Mouse (Mus musculus) testis, adult 2 months (tissue): ENCODE data around the gene Wdr91.

Experiments
- CTCF ChIP-seq: fragments of 200-500 bp; IDR thresholded peaks from 2 replicates; pipeline ENCODE4 v1.5.1; 2012; ENCODE audit warnings: low read depth, mild to moderate bottlenecking, inconsistent platforms, low read length, moderate library complexity; ENCODE audit not compliant: control insufficient read depth, insufficient read depth, insufficient replicate concordance
- POLR2A ChIP-seq: fragments of 200-500 bp; IDR thresholded peaks from 2 replicates; pipeline ENCODE4 v1.6.1; 2012; ENCODE audit warnings: low read depth, mild to moderate bottlenecking, inconsistent platforms, low read length, moderate library complexity; ENCODE audit not compliant: control insufficient read depth

DNA sequence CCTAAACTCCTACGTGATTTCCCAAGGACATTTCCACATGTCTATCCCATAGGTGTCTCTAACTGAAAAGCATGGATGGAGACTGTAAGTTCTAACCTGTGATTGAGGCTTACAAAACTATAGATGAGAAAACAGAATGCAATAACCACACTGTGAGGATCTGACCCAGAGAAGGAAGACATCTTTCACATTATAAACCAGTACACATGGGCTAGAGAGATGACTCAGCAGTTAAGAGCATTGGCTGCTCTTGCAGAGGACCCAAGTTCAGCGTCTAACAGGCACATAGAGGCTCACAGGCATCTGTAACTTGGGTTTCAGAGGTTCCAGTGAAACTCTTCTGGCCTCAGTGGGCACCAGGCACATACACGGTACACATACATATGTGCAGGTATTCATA, 3.8 kb upstream of the Wdr91 start:
- TF ChIP-seq CTCF (no peak), POLR2A (no peak)
